Mouse (Mus musculus) ovary, postnatal 36 days (tissue): ENCODE data around the gene Lrrn1.

Experiments
- DNase-seq: peaks from one replicate; pipeline ENCODE4 v3.0.0; 2022; ENCODE audit warnings: low spot score, mixed read lengths

Gene Lrrn1

DNA sequence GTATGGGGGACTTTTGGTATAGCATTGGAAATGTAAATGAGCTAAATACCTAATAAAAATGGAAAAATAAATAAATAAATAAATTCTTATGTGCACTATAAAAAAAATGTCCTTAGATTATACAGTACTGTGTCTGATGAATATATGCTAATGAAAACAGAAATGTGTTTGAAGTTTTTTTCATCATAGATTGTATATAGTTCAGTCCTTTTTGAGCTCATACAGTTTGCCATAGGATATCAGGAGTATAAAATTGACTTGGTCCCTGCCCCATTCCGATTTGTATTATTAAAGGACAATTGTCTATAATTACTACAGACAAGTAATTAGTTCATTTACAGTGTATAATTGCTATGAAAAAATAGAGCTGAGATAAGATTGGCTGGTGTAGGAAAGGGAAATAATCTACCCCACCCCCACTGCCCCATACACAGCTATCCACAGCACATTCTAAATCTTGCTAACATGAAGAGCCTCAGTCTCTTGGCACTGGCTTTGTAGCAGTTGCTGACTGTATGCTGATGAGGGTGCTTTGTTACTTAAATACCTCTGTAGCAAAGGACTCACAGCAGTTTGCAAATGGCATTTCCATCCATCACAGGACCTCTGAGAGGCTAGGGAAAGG, 54.3 kb downstream of the Lrrn1 start:
- no peak for DNase-seq

GRCm38 (mm10) chr6:107605151-107605550, 75.6 kb downstream of the Lrrn1 start:
- no peak for DNase-seq

GRCm38 (mm10) chr6:107614288-107614687, 84.7 kb downstream of the Lrrn1 start:
- no peak for DNase-seq
